Mouse (Mus musculus) layer of hippocampus, adult 6 months (tissue): Measurements from ENCODE around the gene Surf1. TPM values are rescaled to one million over a fixed set of nuclear protein-coding genes. Genes with fewer than 3 reads are reported as not detected.

Source experiments
- long read RNA-seq, 2 experiments: library from polyadenylated mRNA; unstranded; transcript quantifications; one replicate each; pipeline ENCODE4 v2.0.0; 2019 to 2020
- polyA plus RNA-seq: library from polyadenylated mRNA; unstranded; fragments of <200 nt; fragmentation: Nextera tagmentation; gene quantifications from 2 replicates; pipeline ENCODE4 v1.2.3, GENCODE M21; 2021

Surf1 gene
- polyA plus RNA-seq, result 150 and 152 TPM in 2 replicates
- long read RNA-seq, experiment 1, transcript Surf1-201 (9 exons, 1,173 nt), result minor isoform, 35 of 128 reads
- long read RNA-seq, experiment 1, transcript Surf1-209 (9 exons, 1,151 nt), result major isoform, 37 of 128 reads
- long read RNA-seq, experiment 1, partial matches to known transcripts, result 25 of 128 reads
- long read RNA-seq, experiment 1, other reads (novel, unspliced or antisense), result 28 of 128 reads
- long read RNA-seq, experiment 2, transcript Surf1-209 (9 exons, 1,151 nt), result minor isoform, 14 of 85 reads
- long read RNA-seq, experiment 2, transcript Surf1-201 (9 exons, 1,173 nt), result major isoform, 23 of 85 reads
- long read RNA-seq, experiment 2, partial matches to known transcripts, result 16 of 85 reads
- long read RNA-seq, experiment 2, other reads (novel, unspliced or antisense), result 32 of 85 reads

DNA sequence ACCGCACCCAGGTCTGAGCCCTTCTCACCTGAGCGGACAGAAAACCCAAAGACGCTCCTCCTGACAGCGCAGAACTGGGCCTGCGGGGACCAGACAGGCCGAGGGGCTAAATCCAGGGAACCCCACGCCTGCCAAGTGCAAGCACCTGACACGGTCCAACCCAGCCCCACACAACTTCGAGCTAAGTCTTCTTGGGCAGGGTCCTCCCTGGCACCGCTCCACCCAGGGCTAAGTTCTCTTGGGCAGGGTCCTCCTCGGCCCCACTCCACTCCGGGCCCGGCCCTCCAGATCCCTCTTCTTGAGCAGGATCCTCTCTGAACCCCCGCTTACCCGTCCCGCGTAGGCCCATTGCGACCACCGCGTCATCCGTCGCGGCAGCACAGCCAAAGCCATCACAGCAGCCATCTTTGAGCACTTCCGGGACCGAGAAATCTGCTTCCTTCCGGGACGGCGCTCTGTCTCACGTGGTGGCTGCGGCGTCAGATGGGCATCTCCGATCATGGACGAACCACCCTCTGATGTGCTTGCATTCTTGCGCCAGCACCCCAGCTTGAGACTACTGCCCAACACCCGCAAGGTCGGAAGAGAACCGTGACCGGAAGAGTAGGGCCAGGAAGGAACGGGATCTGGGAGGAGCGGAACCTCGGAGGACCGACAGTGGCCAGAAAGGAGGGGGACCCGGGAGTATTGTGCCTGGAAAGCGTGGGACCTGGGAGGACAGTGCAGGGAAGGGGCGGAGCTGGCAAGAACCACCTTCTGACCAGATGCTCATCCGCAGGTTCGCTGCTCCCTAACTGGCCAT is at the start of gene Surf1, which contains the start of gene Surf2:
Surf1 (minus strand) TSS at position 604 of the 802 bp plus-strand sequence.
Surf2 (plus strand) TSS at position 441 of the 802 bp plus-strand sequence.

DNA sequence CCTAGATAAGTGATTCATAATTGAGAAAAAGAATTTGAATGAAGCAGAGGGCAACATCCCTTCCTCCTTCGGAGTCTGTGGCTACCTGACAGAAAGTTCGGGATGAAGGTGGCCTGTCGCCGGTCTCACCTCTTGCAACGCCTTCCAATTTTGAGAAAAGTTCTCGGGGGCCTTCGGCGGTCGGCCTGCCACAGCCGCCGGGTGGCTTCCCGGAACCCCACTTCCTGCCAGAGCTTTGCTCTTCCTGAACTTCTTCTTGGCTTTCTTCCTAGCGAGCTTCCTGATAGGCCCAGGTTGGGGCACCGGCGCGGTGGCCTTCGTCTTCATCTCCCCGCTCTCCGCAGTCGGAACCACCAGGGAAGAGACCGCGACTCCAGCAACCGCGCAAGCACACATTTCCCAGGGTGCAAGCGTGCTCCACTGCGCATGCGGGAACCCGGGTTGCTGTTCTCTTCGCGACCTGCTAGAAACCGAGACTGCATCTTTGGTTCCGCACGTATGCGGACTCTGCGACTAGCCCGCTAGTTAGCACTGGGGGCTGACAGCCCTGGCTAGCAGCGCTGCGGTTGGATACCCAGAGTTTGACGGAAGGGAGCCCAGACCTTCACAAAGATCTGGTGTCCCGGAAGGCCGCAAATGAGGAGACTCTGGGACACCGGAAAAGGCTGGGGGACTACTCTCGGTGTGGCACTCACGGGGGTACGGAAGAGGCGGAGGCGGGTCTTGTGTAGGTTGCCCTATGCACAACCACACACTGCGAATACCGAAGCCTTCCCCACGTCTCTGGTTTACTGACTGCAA is 47.8 kb upstream of the Surf1 start, which contains the start of gene Rexo4:
Rexo4 (minus strand) TSS at position 464 of the 801 bp plus-strand sequence.

DNA sequence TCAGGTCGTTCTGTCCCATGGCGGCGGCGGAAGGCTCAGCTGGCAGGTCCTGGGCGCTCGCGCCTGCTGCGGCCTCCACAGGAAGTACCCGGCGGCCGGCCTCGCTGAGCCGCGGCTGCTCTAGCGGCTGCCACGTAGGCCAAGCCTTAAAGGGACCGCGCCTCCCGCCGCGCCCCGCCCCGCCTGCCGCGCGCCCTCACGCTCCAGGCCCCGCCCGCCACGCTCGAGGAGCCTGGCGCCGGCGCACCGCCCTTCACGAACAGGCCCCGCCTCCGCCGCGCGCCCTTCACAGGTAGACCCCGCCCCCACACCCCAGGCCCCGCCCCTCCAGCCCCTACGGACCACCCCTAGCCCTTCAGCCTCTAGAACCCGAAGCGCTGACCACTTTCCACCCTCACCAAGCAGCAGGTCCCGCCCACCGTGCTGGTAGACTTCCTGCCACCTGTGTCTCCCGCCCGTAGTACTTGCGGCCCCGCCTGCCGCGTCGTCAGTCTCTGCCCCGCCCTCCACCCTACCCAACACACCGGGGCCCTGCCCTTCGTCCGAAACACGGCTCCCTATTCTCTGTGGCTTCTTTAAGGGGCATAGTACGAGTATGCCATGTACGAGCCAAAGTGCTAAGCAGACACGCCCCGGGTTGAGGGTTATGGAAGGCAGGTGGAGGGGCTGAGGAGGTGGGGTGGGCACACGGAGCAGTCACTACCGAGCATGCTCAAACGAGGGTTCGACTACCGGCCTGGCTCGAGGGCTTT is 17.1 kb upstream of the Surf1 start, which contains the start of the genes Surf4 and Stkld1:
Surf4 (minus strand) TSS at position 625 of the 752 bp plus-strand sequence.
Stkld1 (plus strand) TSS at position 744 of the 752 bp plus-strand sequence.

DNA sequence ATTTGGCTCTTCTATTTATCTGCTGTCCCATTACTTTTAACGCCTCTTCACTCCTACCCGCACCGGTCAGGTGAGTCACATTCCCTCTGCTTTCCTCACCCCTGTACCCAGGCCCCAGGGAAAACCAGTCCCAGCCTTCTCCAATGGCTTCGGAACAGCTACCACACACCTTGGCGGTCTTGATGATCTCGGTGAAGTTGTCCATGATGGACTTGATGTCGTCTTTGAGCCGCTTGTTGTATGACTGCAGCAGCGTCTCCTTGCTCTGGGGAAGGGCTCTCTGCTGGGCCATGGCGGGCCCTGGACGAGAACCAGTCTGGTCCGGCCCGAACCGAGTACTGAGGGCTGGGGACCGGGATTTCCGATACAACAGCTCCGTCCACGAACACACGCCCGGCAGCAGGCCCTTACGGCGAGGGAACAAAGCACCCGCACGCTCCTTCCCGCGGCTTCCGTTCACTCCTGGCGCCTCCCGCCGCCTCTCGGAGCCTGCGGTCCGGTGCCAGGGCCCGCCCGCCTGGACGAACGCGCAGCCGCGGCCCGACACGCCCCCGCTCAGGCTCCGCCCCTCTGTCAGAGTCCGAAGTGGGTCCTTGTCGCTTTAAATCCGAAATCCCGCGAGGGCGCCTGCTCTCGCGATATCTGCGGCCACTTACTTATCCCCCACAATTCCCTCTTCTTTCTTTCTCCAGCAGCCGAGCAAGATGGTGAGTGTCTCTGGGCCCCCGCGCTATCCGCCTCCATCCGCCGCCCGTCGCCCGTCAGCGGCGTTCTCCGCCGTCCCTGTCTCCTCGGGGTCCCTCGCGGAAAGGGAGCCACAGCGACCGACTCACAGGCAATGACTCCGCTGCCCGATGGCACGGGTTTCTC is 6.0 kb downstream of the Surf1 start, which contains the start of the genes Med22 and Rpl7a:
Med22 (minus strand) TSS at position 554 of the 870 bp plus-strand sequence.
Rpl7a (plus strand) TSS at position 641 of the 870 bp plus-strand sequence.

DNA sequence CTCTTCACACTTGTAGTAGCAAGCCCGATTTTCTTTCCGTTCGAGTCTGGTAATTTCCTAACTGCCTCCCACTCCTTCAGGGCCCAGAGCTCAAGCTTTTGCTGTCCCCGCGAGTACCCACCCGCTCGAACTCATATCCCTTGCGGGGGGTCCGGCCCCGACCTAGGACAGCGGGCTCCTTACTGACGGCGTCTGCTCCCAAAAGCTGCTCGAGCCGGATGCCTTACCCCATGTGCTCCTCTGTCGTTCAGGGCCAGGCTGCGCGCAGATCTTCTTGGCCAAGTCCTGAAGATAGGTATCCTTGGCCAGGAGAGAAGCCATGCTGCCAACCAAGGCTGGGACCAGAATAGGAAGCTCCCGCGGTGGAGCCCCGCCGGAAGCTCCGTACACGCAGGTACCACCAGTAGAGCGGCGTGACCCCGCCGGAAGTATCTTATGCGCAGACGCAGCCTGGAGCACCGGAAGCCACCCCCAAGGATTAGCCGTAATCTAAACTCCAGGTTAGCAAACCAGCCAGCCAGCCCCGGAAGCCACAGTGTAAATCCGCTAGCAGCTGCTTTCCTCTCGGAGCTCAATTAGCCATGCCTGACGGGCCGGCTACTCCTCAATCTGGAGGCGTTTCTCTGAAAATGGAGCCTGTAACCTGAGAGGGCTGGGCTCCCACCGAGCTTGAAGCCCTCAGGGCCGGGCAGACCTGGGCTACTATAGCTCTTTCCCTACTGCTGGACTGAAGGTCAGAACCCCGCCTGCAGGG is 13.7 kb downstream of the Surf1 start, which contains the start of gene Surf6:
Surf6 (minus strand) TSS at position 413 of the 754 bp plus-strand sequence.

DNA sequence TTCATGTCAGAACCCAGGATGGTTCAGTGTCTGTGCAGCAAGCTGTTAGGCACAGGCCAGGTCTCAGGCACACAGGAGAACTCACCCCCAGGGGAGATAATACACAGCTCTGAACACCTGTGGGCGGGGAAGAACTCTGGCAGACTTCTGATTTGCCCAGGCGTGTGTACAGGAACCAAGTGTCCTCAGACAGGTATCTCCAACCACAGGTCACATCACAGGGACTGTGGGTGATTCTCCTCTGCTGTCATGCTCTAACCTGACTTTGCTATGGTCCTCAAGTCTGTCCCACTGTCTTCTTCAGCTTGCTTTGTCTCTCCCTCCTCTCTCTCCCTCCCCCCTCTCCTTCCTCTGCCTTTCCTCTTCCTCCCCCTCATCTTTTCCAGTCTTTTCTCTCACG is 51.5 kb downstream of the Surf1 start, which contains the start of gene Abo:
Abo (minus strand) TSS at position 101 of the 400 bp plus-strand sequence.

Other genes starting within 250 kb of the Surf1 start
- not detected in 2 replicates for gene Lcn4, start 245.2 kb downstream of the Surf1 start, polyA plus RNA-seq
- not detected in 2 replicates for gene Abo, start 51.6 kb downstream of the Surf1 start, polyA plus RNA-seq
- gene Surf6, start 13.7 kb downstream of the Surf1 start, polyA plus RNA-seq, result 5.4 and 5.9 TPM in 2 replicates
- 43.0 and 43.9 TPM in 2 replicates for gene Med22, start 5.9 kb downstream of the Surf1 start, polyA plus RNA-seq
- gene Rpl7a, start 5.8 kb downstream of the Surf1 start, polyA plus RNA-seq, result 298 and 299 TPM in 2 replicates
- gene Surf2, start 163 bp downstream of the Surf1 start, polyA plus RNA-seq, result 30.0 and 31.6 TPM in 2 replicates
- 90.1 and 99.9 TPM in 2 replicates for gene Surf4, start 17.4 kb upstream of the Surf1 start, polyA plus RNA-seq
- 0.06 and 0.18 TPM in 2 replicates for gene Stkld1, start 17.5 kb upstream of the Surf1 start, polyA plus RNA-seq
- 33.3 and 35.0 TPM in 2 replicates for gene Rexo4, start 47.9 kb upstream of the Surf1 start, polyA plus RNA-seq
- gene Adamts13, start 56.9 kb upstream of the Surf1 start, polyA plus RNA-seq, result 5.7 and 6.0 TPM in 2 replicates
- gene Cacfd1, start 93.4 kb upstream of the Surf1 start, polyA plus RNA-seq, result 51.1 and 52.4 TPM in 2 replicates
- gene Slc2a6, start 111.5 kb upstream of the Surf1 start, polyA plus RNA-seq, result 31.6 and 33.9 TPM in 2 replicates
- gene Mymk, start 155.6 kb upstream of the Surf1 start, polyA plus RNA-seq, result 0.36 and 0.45 TPM in 2 replicates
- 22.4 and 24.9 TPM in 2 replicates for gene Adamtsl2, start 162.8 kb upstream of the Surf1 start, polyA plus RNA-seq
- 113 and 150 TPM in 2 replicates for gene Fam163b, start 226.0 kb upstream of the Surf1 start, polyA plus RNA-seq
- 0.10 and 0.19 TPM in 2 replicates for gene Dbh, start 248.7 kb upstream of the Surf1 start, polyA plus RNA-seq